Mouse (Mus musculus): ENCODE data around the gene H2al2a.

The H2al2a gene

DNA sequence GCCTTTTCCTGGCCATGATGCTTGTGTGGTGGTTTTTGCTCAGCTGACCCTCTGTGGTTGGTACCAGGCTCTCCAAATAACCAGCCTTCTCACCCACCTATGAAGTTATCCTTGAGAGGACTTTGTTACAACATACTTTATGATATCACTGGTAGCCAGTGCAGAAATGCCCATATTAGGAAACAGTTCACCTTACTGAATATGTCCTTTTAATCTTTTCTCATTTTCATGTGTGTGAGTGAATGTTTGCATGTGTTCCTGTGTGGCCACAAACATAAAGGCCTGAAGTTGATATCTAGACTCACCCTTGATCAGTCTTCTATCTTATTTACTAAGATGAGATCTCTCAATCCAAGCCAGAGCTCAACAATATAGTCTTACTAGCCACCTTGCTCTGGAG is at the start of gene H2al2a:
Gene H2al2a, minus strand, starts transcription at position 101 of the 400 bp plus-strand sequence.
- no peak for DNase-seq

GRCm38 (mm10) chr2:18046186-18046585 is 49.4 kb upstream of the H2al2a start:
- no peak for DNase-seq

DNA sequence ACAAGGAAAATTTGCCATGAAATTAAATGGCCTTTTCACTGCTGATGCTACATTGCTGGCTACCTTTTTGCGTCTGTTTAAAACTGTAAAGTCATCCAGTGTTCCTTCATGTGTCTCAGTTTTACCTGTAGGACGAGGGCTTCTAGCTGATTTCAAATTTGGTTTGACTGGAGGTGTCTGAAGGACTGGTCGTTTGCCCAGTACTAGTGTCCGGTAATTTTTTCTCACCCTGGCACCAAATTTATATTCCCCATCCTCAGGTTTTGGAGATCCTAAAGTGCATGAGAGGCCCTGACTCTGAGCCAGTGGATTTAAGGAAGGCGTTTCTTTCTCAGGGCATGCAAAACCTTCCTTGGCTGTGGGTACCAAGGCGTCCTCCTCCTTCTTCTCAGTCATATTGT is 49.0 kb upstream of the H2al2a start:
- DNase-seq: peak in 1 of 2 experiments; percentile 21

- no peak for DNase-seq
Observed at GRCm38 (mm10) chr2:18045143-18045780, 48.5 kb upstream of the H2al2a start.

- DNase-seq: peak; percentile 75 to 83
Observed at GRCm38 (mm10) chr2:18041199-18041885, 44.6 kb upstream of the H2al2a start.

DNA sequence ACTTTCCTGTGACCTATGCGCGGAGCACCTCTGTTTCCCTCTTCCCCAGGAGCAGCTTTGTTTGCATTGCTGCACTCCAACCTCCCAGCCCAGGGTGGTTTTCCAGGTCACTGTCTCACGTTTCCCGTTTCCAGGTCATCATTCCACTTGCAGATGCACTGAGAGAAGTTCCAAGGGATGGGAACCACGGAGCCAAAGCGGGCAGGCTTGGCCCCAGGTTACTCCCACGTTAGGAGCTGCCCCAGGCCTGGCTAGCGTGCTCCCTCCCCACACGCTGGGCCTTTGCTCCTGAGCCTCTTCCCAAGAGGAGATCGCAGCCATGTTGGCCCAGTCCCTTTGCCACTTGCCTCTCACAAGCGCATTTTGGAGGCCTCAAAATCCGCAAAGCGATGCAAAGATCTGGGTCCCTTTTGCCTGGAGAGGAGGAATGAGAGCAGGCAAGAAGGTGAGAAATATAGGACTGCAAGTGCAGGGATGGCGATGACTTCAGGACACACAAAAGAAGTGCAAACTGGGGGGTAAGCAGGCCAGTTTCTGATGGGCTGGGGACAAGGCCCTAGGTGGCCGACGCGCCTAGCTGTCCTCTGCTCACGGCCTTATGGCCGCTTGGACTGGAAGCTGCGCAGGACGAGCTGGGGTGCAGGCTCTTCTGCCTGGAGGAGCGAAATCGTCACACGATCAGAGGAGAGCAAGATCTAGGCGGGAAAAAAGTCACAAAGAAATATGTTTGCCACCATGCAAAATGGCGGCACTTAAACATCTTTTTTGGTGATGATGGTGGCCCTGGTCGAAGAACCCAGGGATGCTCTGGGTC is 43.8 kb upstream of the H2al2a start:
- peak; percentile 56 to 70 for DNase-seq

GRCm38 (mm10) chr2:18039566-18040290 is 43.0 kb upstream of the H2al2a start:
- DNase-seq: peak; percentile 59 to 72

DNA sequence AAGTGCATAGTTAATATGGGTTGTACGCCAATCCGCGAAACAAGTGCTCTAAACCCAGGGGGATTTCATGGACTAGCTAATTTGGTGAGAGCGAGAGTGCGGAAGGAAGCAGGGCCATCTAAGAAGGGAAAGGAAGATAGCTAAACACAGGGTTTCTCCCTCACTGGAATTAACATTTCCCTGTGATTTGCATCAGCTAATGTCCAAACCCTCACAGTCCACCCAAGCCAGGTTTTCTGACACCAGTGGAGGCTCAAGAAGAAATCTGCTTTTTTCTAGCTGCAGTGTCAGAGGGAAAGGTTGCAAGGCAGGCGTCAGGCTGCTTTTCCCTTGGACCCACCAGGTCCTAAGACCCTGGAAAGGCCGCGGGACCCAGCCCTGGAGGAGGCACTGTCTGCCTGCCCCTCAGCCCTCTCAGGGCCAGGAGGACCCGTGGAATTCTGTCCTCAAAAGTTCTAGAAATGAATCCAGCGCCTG is 42.2 kb upstream of the H2al2a start:
- DNase-seq: peak in 1 of 2 experiments; percentile 25

- DNase-seq: no peak
Observed at GRCm38 (mm10) chr2:18038141-18038752, 41.5 kb upstream of the H2al2a start.

GRCm38 (mm10) chr2:18037491-18037890 is 40.7 kb upstream of the H2al2a start, which contains the start of gene A930004D18Rik:
A930004D18Rik (minus strand) TSS chr2:18037737.
- no peak for DNase-seq

- no peak for DNase-seq
Observed at GRCm38 (mm10) chr2:18034371-18035250, 37.9 kb upstream of the H2al2a start.

DNA sequence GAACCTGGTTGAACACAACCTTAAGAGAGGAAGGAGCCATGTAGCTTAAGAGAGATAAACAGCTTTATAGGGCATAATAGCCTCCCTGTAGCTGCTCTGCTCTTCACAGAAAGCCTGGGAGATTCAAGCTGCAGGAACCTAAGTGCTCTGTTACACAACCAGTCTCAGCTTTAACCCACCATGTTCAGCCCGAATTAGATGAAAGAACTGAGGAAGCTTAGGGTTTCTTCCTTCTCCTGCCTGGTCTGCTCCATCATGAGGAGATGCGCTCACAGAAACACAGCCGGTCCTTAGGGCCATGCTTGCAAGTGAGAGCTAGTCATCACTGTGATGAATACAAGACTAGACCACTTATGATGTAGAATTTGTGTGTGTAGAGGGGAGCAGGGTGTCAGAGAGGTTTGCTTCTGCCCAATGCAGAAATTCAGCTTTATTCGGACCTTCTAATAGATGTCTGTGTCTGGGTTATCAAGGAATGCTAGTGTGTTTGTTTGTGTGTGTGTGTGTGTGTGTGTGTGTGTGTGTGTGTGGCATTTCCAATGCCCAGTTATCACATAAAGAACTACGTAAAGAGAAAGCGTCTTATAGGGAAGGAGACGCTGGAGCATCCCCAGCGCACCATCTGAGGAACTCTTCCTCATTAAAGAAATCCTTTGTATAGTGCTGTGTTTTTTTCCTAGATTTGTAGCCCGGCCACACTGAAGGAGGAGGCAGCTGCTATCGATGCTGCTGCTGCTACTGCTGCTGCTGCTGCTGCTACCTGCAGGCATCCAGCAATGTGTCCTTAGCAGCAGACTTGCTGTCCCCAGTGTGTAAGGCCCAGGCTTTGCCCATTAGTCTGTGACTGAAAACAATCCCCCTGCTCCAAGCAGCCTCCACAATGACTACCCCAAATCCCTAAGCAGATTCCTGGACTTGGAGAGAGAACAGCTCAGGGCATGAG is 36.7 kb upstream of the H2al2a start:
- peak in 1 of 2 experiments; percentile 18 for DNase-seq

- peak; percentile 36 to 55 for DNase-seq
Observed at GRCm38 (mm10) chr2:18032538-18032895, 35.8 kb upstream of the H2al2a start.

DNA sequence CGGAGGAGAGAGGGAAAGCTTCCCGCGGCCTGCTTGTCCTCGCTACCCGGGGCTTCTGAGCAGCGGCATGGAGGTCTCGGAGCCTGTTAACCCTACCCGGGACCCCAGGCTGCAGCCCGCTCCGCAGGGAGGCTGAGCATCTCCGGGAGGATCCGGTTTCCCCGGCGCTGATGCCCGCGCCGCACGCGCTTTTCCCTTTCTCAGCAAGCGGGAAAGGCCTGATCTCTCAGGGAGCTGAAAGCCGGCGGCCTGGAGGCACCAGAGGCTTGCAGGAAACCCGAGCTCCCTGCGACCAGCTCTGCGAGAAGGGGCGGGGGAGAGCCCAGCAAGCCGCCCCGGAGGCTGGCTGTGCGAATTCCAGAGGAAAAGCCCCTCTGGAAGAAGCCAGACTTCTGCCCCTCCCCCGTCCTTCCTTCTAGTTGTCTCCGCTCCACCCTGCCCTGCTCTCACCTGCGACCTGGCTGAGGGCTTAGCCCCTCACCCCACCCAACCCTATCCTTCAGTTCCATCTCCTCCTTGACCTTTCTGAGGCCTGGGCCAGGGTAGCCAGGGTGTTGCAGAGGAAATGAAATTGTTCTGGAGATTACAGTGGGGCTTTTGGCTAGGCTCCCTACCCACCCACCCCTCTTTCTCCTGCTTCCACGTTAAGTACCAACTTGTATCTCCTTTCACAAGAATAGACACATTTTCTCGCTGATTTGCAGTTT is 35.2 kb upstream of the H2al2a start:
- peak; percentile 79 to 88 for DNase-seq

- peak; percentile 70 to 76 for DNase-seq
Observed at GRCm38 (mm10) chr2:18031271-18031821, 34.6 kb upstream of the H2al2a start.

DNA sequence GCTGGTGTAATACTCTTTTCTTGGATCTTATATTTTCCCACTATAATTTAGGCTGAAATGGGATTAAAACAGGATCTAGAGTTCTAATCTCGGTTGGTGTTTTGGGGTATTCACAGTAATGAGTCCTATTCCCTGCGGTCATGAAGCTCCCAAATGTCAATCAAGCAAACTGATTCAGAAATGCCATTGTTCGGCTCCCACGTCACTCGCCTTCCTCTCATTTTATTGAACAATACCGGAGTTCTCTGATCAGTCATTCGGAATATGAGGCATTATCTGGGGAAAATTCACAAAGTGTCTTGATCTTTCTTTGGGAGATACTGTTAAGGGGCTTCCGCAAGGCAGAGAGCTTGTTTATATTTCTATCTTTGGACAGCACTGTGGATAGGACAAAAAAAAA is 33.8 kb upstream of the H2al2a start:
- DNase-seq: peak in 1 of 2 experiments; percentile 11

DNA sequence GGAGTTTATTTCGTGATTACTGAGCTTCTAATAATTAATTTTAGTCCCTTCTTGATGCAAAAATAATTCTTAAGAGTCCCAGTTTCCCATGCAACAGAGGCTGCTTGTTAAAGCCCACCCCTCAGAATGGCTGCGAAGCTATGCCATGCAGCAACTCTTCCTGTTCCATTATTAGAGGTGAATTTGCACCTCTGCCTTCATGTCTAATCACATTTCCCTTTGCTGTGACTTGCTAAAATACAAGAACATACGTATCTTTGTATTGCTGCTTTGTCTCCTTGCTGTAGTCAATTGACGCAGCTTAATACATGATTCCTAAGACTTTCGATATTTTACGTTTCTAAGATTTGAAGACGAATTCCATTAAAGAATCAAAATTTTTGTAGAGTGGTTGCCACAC is 32.9 kb upstream of the H2al2a start:
- DNase-seq: no peak

GRCm38 (mm10) chr2:18028140-18029021 is 31.6 kb upstream of the H2al2a start:
- peak; percentile 96 to 97 for DNase-seq

Data from kidney, postnatal 4 days (tissue).